Mouse (Mus musculus): ENCODE data around the gene Tha1.

DNA sequence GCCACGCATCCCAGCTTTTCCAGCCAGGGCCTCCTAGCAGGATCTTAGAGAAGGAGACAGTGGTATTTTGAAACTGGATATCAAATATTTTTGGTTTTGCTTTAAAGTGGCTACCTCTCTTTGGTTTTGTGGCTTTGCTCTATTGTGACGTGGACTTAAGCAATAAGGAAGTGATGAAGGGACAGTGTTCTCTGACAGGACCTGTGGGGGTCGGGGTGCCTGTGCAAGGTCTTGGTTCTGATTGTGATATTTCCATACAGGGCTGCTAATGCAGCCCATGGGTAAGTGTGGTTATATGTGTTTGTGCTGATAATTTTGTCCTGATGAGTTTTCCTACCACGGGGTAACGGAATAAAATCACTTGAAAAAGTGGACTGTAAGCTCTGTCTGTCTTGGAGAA lies 17.9 kb downstream of the Tha1 start:
- TF ChIP-seq CTCF (IDR thresholded peaks at IDR 0.05; ENCODE audit: control insufficient read depth, insufficient read depth, insufficient read length), result no peak
- no peak for TF ChIP-seq USF1 (IDR thresholded peaks at IDR 0.05; ENCODE audit: low read depth)
- no peak for TF ChIP-seq MYOD1 (IDR thresholded peaks at IDR 0.05; ENCODE audit: control insufficient read depth, insufficient read length, low read depth)
- no peak for TF ChIP-seq MAX (IDR thresholded peaks at IDR 0.05)

Data from C2C12 (cell line).